Mouse (Mus musculus) gastrocnemius, postnatal 4 days (tissue): ENCODE results near the gene Myo9b. TPM values are rescaled to one million over a fixed set of nuclear protein-coding genes. Genes with fewer than 3 reads are reported as not detected.
"Not testable (repeated sequence)": the region's sequence is repeated elsewhere in the genome, so short reads cannot be mapped to it uniquely, and the experiment has no call there.

ENCODE experiments used
- DNase-seq, 2 experiments: peaks; one replicate each; pipeline ENCODE4 v3.0.0; 2021 to 2022; ENCODE audit warnings: low spot score in 2 of 2, mixed read lengths in 2 of 2
- long read RNA-seq, 2 experiments: library from polyadenylated mRNA; stranded (forward); transcript quantifications; one replicate each; pipeline ENCODE4 v2.0.0; 2021
- total RNA-seq, 2 experiments: library from RNA; stranded (reverse); gene quantifications; 2 replicates each; pipeline ENCODE4 v1.2.3; 2021

The Myo9b gene
- total RNA-seq: 10 to 100 TPM; 35.7 to 45.0 TPM
- long read RNA-seq, experiment 1, partial matches to known transcripts: 9 of 27 reads
- long read RNA-seq, experiment 1, other reads (novel, unspliced or antisense): 18 of 27 reads
- long read RNA-seq, experiment 2, partial matches to known transcripts: 15 of 28 reads
- long read RNA-seq, experiment 2, other reads (novel, unspliced or antisense): 13 of 28 reads

DNA sequence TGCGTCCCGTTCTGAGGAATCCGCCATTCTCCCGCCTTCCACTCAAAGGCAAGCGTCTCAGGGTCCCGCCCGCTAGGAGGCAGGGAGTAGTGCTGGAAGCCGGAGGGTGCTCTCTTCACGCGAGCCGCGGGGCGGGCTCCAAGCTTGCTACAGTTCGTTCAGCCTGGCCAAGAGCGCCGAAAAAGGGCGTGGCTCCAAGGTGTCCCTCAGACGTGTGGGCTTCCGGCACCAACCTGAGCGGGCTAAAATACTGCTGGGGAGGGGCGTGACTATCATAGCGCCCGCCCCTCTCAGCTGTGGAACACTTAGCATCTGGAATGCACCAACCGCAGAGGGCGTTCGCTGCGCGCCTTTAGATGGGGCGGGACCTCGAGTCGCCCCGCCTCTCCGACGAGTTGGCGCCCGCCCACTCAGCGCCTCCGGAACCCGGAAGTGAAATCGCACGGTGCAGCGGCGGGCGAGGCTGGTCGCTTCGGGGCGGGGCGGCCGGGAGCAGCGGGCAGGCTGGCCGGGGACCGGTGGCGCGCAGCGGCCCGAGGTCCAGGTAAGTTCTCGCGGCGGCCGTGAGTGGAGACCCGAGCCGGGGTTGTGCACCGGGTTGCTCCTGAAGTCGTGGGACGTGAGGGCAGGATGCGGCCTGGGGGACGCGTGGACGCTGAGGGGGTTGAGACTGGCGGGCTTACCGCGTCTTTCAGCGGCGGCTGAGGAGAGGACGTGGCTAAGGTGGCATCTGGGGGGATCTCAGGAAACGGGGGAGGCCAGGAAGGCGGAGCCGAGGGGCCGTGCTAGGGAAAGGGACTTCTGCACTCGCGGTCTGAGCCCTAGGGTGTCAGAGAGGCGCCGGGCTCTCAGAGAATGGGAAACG lies at the start of gene Myo9b, which contains the start of gene Haus8:
Gene Myo9b, plus strand, starts transcription at position 429 of the 865 bp plus-strand sequence.
Gene Haus8, minus strand, starts transcription at position 649 of the 865 bp plus-strand sequence.
- DNase-seq: peak; percentile 93 to 97

DNA sequence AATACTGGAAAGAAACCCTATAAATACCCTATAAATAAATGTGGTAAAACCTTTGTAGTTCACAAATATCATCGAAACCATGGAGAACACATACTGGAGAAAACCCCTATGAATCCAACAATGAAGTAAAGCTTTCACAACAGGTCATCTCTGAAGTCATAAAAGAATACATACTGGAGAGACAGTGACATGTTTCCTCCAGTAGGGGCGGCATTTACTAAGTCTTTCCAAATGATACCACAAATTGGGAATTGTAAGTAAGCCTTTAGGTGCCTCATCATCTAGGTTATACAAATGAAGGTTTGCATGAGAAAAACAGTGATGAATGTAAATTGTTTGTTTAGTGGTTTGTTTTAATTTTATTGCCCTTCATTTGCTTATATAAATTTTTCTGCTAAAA lies 48.0 kb upstream of the Myo9b start:
- DNase-seq: no peak

DNA sequence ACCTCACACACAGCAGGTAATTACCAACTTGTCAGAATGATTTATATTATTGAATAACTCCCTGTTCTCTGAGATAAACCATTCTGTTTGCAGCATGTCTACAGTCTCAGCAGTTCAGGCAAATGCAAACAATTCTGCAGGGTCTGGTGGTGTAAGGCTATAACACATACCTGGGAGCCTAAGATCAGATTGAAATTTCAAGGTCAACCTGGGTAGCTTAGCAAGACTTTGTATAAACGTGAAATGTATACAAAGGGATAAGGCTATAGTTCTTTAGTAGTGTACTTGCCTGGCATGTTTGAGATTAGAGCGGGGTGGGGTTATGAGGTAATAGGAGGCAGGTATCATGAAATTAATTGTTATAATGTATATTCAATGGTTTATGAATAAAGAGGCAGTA lies 29.8 kb upstream of the Myo9b start:
- no peak for DNase-seq

DNA sequence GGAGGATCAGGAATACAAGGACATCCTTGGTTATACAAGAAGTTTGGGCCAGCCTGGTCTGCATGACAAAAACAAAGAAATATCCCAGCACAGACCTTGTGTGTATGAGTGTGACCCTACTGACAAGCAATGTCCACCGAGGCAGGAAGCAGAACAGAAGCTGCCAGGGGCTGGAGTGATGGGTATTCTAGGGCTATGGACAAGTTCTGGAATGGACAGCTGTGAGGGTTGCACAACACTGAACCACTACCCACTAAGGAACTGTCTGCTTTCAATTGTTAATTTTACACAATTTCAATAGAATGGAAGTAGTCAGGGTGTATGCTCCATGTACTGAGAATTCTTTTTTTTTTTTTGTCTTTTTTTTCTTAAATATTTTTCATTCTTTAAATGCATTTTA lies 24.3 kb upstream of the Myo9b start:
- no peak for DNase-seq

DNA sequence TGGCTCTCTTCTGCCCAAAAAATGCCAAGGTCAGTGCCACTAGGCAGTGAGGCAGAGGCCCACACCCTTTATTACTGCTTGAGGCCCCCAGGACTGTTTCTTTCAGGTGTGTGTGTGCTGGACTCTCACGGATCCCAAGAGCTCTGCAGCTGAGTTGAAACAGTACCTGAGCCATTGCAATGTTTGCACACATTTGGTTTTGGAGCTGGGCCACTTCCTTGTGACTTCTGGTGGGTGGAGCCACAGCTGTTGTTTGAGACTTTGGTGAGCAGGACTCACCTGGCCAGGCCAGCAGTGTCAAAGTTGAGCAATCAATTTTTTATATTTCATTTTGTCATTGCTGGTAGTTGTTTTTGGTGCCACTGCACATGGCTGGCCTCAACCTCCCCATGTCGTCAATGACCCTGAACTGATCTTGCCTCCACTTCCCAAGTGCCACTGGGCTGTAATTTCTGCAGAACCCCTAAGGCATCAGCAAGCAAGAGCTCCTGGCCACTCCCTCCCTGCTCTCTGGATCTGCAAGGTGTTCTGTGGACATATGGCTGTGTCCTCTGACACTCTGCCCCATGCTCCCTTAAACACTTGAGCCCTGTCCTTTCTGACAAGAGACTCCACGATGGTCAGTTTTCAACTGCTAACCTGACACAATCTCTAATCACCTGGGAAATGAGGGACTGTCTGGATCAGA lies 15.8 kb upstream of the Myo9b start:
- DNase-seq: no peak

DNA sequence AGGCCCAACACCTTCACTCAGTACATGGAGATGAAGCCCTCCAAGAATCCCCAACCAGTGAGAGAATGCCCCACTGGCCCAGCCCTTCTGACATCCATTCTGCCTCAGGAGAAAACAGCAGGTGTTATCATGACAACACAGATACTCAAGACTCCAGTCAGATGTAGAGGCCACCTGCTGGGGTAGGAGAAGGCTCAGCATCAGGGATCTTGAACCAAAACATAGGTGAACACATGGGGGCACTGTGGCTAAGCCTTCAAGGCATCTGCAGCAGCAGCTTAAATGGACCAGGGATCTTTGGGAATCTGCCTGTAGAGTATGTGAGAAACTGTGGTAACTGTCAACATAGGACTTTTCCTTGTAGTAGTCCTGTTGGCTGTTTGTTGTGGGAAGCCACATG lies 11.3 kb upstream of the Myo9b start:
- peak in 1 of 2 experiments; percentile 7 for DNase-seq

DNA sequence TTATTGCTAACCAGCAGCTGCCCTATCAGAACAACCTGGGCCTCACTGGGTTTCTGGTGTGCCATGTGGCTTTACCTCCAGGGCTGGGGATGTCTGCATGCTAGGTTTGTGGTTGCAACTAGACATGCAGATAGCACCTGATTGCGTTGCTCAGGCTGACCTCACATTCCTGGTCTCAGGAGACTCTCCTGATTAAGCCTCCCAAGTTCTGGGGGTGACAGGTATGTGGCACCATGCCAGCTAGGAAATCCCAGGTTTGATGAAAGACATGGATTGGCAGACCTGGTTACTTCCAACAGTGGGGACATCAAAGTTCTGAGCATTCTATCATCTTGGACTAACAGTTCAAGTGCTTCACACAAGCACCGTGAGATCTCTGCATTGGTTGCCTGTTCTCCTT lies 4.8 kb upstream of the Myo9b start:
- no peak for DNase-seq

DNA sequence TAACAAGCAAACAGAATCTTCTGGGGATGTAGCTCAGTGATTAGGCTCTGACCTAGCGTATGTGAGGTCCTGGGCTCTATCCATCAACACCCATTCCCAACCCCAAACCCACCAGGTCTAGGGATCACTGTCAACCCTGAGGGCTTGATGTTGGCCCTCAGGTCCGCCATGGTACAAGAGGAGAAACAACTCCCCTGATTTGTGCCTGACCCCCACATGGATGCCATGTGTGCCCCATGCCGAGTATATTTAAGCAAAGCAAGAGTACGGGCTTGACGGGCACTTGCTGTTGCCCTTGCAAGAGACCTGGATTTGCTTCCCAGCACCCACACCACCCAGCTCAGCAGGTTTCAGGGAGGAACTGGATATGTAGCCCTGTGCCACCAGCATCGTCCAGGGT lies 4.2 kb upstream of the Myo9b start:
- DNase-seq: peak in 1 of 2 experiments; percentile 11

DNA sequence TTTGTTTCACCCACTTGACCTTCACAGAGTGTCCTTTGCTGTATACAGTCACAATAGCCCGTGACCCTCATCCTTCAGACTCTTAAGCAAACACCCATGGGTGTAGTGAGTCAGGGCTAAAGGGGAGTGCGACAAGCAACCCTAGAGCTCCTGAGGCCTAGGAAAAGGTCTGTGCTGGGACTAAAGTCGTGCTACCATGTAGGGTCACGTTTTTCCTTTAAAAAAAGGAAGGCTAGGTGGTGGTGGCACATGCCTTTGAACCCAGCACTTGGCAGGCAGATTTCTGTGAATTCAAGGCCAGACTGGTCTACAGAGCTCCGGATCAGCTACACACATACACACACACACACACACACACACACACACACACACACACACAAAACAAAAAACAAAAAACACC lies 884 bp upstream of the Myo9b start:
- DNase-seq: no peak

DNA sequence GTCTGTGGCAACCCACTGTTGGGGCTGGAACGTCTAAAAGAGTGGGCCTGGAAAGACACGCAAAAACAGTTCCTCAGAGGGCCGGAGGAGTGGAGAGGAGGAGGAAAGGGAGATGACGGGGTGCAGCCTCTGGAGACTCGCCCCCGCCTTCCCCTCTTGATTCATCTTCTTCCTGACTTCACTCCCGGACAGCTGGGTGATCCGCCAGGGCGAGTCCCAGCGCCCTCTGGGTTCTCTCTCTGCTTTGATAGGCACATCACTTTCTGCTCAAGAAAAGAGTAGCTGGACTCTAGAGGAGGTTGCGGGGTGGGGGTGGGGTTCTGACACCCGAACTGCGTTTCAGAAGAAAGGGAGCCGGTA lies 617 bp downstream of the Myo9b start:
- peak in 1 of 2 experiments; percentile 54 for DNase-seq

DNA sequence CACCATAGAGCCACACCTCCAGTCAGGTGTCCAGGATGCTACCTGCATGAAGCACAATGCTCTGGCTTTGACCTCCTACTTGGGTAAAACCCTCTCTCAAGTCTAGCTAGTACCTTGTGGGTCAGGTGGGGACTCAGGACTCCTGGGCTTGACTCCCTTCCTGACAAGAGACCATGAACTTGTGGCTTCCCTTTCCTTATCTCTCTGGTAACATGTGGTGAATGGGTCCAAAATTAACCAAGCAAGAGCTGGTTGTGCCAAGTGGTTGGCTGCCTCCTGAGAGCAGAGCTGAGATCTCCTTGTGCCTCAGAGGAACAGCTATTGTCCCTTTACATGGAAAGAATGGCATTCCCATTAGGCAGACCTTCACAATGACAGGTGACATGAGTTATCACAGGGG lies 2.0 kb downstream of the Myo9b start:
- DNase-seq: no peak

DNA sequence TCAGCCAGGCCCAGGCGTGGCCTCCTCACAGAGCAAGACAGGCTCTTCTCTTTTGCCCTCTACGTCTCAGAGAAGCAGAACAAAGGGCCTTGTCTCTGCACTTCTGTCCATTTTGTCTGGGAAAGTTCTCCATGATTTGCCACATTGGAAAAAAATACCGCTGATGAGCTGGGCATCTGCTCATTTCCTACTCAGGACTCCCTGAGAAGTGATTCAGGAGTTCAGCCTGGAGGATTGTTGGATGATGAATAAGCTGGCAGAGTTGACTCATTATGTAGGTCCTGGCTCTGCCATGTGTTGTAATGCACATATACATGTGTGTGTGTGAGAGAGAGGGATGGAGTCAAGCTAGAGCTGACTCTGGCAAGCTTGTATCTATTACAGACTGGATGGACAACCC lies 3.7 kb downstream of the Myo9b start:
- DNase-seq: no peak

DNA sequence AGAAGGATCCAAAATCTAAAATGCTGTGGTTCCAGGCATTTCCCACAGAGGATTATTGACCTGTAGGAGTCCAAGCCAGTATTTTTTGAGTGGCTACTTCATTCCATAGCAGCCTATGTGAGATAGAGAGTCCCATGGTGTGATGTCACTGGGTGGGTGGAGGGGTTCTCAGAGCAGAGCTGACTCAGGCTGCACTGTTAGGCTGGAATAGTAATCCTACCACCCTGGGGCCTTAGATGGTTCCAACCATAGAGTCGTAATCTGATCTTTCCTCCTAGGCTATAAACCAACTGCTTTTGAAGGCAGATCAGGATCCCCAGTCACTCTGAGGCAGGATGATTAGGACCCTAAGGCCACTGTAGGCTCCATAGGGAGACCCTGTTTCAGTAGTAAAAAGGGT lies 6.9 kb downstream of the Myo9b start:
- not testable (repeated sequence) for DNase-seq

DNA sequence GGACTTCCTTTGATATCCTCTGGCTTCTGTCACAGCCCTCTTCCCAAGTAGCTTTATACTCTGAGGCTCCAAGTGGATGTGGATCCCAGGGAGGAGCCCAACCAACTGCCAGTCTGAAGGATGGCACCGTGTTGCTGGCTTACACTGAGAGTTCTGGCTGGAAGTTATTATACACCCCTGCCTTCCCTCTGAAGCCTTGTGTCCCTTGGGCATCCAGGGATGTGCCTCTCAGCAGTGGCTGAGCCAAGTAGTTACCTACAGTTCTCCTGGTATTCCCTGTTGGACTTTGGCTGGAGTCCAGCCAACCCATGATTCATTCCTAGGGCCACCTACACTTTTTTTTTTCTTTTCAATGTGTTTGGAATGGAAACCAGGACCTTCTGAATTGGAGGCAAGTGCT lies 9.2 kb downstream of the Myo9b start:
- not testable (repeated sequence) for DNase-seq

DNA sequence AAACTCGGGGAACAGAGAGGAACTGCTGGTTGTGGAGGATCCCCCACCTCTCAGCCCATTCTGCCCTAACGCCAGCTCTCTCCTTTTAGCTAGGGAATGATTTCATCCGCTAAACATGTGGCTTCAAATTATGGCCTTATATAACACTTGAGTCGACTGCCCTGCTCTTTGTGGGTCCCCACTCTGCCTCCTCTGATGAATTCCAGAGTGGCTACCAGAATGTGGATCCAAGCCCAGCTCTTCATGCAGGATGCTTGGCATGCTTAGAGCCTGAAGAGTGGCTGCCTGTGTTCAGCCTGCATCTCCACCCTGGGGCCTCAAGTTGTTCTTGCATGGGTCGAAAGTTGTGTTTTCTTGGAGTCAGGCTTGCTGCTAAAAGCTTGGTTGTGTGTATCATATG lies 10.1 kb downstream of the Myo9b start:
- DNase-seq: no peak

DNA sequence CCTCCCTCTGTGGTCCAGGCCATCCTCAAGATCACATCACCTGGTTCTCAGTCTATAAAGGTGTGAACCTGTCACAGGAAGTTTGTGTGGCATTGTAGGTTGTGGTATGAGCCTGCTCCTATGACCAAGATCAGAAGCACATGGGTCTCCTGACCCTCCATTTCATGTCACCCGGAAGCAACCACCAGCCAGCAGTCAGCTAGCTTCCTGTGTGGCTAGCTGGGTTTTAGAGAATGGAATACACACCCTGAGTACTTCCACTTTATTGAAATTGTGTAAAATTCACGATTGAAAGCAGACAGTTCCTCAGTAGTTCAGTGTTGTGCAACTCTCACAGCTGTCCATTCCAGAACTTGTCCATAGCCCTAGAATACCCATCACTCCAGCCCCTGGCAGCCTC lies 13.7 kb downstream of the Myo9b start:
- DNase-seq: not testable (repeated sequence)

DNA sequence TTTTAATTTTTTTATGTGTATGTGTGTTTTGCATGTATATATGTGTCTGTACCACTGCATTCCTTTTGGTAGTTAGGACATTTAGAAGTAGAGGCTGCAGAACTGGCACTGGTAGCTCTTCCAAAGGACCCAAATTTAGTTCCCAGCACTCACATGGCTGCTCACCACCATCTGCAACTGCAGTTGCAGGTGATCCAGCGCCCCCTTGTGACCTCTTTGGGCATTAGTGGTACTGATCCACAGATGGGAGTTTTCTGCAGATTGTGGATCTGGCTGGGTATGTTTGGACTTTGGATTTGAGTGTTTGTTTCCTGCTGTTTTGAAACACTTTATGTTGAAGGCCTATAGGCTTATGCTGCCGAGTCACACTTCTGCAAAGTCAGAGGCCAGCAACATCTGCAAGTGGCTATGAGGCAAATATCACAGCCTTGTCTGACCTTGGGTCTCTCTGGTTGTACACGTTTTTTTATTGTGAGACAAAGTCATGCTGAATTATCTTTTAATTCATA lies 16.0 kb downstream of the Myo9b start:
- no peak for DNase-seq

DNA sequence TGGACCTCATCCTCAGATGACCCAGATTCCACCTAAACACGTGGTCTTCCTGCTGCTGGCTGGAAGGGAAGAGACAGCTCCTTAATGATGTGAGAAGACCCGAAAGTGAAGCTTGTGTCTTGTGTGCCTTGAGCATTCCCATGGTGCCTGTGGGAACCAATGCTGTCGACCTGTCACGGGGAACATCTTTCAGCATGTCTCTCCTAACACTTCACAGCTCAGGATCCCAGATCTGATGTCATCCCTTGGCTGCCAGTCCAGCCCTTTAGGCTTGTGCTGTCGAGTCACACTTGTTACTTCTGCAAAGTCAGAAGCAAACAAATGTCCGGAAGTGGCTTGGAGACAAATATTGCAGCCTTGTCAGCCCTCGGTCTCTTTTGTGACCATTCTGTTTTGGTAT lies 16.6 kb downstream of the Myo9b start:
- no peak for DNase-seq

DNA sequence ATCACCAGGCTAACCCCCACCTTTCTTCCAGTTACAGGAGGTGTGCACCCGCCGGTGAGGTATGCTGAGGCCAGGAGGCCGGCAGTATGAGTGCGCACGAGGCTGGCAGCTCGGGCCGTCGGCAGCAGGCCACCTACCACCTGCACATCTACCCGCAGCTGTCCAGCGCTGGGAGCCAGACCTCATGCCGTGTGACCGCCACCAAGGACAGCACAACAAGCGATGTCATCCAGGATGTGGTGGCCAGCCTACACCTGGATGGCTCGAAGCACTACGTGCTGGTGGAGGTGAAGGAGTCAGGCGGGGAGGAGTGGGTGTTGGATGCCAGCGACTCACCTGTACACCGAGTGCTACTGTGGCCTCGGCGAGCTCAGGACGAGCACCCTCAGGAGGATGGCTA lies 17.7 kb downstream of the Myo9b start:
- DNase-seq: no peak

DNA sequence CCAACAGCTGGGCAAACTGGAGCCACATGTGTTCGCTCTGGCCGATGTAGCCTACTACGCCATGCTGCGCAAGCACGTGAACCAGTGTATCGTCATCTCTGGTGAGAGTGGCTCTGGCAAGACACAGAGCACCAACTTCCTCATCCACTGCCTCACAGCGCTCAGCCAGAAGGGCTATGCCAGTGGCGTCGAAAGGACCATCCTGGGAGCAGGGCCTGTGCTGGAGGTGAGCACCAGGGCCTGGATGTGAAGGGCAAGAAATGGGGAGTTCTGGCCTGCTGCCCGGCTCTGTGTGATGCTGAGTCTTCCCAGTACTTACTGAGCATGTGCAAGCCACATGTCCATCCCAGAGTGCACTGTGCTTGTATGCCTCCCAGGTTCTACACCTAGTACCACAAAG lies 18.4 kb downstream of the Myo9b start:
- DNase-seq: no peak

DNA sequence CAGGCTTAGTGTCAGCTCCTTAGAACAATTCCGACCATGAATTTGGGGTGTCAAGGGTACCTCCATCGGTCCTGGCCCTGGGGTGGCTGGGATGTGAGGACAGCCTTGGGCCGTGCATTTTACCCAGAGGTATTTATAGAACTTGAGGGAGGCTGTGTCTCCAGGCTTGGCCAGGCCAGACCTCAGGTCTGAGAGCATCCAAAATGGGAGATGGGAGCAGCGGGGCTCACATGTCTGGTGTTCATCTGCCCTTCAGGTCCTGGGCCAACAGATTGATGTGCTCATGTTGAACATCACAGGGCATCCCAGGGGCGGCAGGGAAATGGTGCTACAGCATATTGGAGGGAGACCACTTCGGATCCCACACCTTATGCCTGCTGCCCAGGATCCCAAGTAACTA lies 18.8 kb downstream of the Myo9b start:
- no peak for DNase-seq

DNA sequence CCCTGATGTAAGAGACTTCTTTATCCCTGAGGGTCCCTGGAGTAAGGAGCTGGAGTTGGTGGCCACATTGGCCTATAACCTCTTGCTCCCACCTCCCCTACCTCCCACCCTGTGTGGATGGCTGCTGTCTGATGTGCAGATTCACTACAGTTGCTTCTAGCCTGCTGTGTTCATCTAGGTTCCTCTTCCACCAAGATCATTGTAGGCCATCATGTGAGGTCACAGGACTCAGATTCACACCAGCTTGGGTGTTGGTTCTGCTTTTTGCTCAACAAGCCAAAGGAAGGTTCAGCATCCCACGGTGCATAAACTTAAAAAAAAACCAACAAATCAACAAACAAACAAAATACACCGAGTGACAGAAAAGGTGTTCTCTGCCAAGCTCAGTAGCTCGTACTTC lies 21.4 kb downstream of the Myo9b start:
- not testable (repeated sequence) for DNase-seq
